Mouse (Mus musculus) cortical plate, adult 2 months (tissue): ENCODE data around the gene Gm44502.

Experiments used
- CTCF ChIP-seq: fragments of 200-500 bp; IDR thresholded peaks from 2 replicates; pipeline ENCODE4 v1.5.1; 2011; ENCODE audit warnings: mild to moderate bottlenecking, control low read depth, low read length; ENCODE audit not compliant: insufficient read depth; ENCODE audit errors: extremely low read depth
- POLR2A ChIP-seq: fragments of 200-500 bp; IDR thresholded peaks from 2 replicates; pipeline ENCODE4 v1.6.1; 2011; ENCODE audit warnings: mild to moderate bottlenecking, low read length, control low read depth; ENCODE audit not compliant: insufficient read depth; ENCODE audit errors: extremely low read depth

DNA sequence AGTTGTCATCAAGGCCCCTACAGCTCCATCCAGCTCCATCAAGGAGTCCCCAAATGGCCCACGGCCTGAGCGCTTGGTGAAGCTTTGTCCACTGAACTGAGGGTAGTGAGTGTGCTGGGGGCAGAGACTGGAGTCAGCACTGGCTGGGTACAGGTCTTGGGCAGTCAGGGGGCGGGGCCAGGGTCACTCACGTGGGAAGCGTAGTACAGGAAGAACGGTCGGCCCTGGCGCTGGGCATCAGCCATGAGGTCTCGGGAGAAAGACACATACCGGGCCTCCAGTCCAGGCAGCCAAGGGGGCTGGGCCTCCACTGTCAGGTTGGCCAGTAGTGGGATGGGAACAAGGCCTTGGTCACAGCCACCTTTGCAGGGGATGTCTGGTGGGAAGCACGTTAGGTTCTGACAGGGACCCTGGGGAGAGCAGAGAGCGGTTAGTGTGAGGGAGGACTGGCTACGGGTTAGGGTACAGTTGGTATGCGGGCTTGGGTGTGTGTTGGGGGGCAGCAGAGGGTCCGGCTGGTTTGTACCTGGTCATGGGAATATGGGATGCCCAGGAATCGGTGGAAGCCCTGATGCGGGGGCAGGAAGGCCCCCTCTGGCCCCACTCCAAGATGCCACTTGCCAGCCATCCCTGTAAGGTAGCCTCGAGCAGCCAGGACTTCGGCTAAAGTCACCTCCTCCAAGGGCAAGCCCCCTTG is 45.2 kb upstream of the Gm44502 start:
- no peak for TF ChIP-seq POLR2A
- TF ChIP-seq CTCF = no peak
